Mouse (Mus musculus): ENCODE data around the gene Tjp2. TPM values are rescaled to one million over a fixed set of nuclear protein-coding genes. Genes with fewer than 3 reads are reported as not detected.

Tjp2 gene
- polyA plus RNA-seq, 1 experiment from 2014 or later: 11.6 TPM

GRCm38 (mm10) chr19:24180415-24180814 is 44.4 kb downstream of the Tjp2 start:
- H3K27ac ChIP-seq (ENCODE audit: low read length): no peak overlapping the region
- H3K36me3 ChIP-seq (ENCODE audit: control insufficient read depth, insufficient read depth, low read length): no peaks in the 10 kb centered on the region
- whole genome bisulfite sequencing: 85% methylated on average over 8 of the region's 8 CpGs
- H3K9ac ChIP-seq (ENCODE audit: low read depth, low read length): no peak overlapping the region
- H3K27me3 ChIP-seq (ENCODE audit: control insufficient read depth, insufficient read depth, low read depth, low read length): no peaks in the 10 kb centered on the region
- no peaks in the 10 kb centered on the region for H3K4me1 ChIP-seq (ENCODE audit: control insufficient read depth, insufficient read depth, low read length)
- H3K9me3 ChIP-seq (replicated peaks; ENCODE audit: control insufficient read depth, low read length, poor library complexity, severe bottlenecking): no peaks in the 10 kb centered on the region
- ATAC-seq: no peak
- H3K4me3 ChIP-seq (ENCODE audit: low read depth, low read length): no peak overlapping the region
- no peak overlapping the region for H3K4me2 ChIP-seq (ENCODE audit: low read length)

GRCm38 (mm10) chr19:24178086-24178485 is 46.7 kb downstream of the Tjp2 start:
- WGBS: 98% methylated on average over 2 of the region's 2 CpGs

GRCm38 (mm10) chr19:24176692-24177091 is 48.1 kb downstream of the Tjp2 start:
- Histone ChIP-seq H3K36me3 (ENCODE audit: control insufficient read depth, insufficient read depth, low read length) (no peaks in the 10 kb centered on the region), H3K4me3 (ENCODE audit: low read depth, low read length) (no peak overlapping the region), H3K4me2 (ENCODE audit: low read length) (no peak overlapping the region), H3K9me3 (replicated peaks; ENCODE audit: control insufficient read depth, low read length, poor library complexity, severe bottlenecking) (no peaks in the 10 kb centered on the region), H3K27me3 (ENCODE audit: control insufficient read depth, insufficient read depth, low read depth, low read length) (no peaks in the 10 kb centered on the region), H3K4me1 (ENCODE audit: control insufficient read depth, insufficient read depth, low read length) (peaks cover 17% of the 10 kb centered on the region), H3K9ac (ENCODE audit: low read depth, low read length) (no peak overlapping the region), H3K27ac (ENCODE audit: low read length) (no peak overlapping the region)
- 91% methylated on average over 4 of the region's 4 CpGs for WGBS
- no peak for ATAC-seq

More at GRCm38 (mm10) chr19:24178086-24178485, 46.7 kb downstream of the Tjp2 start:
- Histone ChIP-seq H3K4me3 (ENCODE audit: low read depth, low read length) (no peak overlapping the region), H3K9me3 (replicated peaks; ENCODE audit: control insufficient read depth, low read length, poor library complexity, severe bottlenecking) (no peaks in the 10 kb centered on the region), H3K4me1 (ENCODE audit: control insufficient read depth, insufficient read depth, low read length) (peaks cover 13% of the 10 kb centered on the region), H3K27me3 (ENCODE audit: control insufficient read depth, insufficient read depth, low read depth, low read length) (no peaks in the 10 kb centered on the region), H3K36me3 (ENCODE audit: control insufficient read depth, insufficient read depth, low read length) (no peaks in the 10 kb centered on the region), H3K9ac (ENCODE audit: low read depth, low read length) (no peak overlapping the region), H3K27ac (ENCODE audit: low read length) (no peak overlapping the region), H3K4me2 (ENCODE audit: low read length) (no peak overlapping the region)
- no peak for ATAC-seq

- Histone ChIP-seq H3K4me1 (ENCODE audit: control insufficient read depth, insufficient read depth, low read length) (peaks cover 17% of the 10 kb centered on the region), H3K9ac (ENCODE audit: low read depth, low read length) (peak overlapping the region; percentile 79; the same call in 1 of the 2 replicates), H3K9me3 (replicated peaks; ENCODE audit: control insufficient read depth, low read length, poor library complexity, severe bottlenecking) (no peaks in the 10 kb centered on the region), H3K27ac (ENCODE audit: low read length) (no peak overlapping the region), H3K36me3 (ENCODE audit: control insufficient read depth, insufficient read depth, low read length) (no peaks in the 10 kb centered on the region), H3K27me3 (ENCODE audit: control insufficient read depth, insufficient read depth, low read depth, low read length) (no peaks in the 10 kb centered on the region), H3K4me3 (ENCODE audit: low read depth, low read length) (peak overlapping the region; percentile 77), H3K4me2 (ENCODE audit: low read length) (peak overlapping the region; percentile 84)
- WGBS: 14% methylated on average over 13 of the region's 13 CpGs
- no peak for ATAC-seq
These were observed 49.9 kb downstream of the Tjp2 start for GRCm38 (mm10) chr19:24174896-24175295.

GRCm38 (mm10) chr19:24173608-24174523 is 51.0 kb downstream of the Tjp2 start:
- Histone ChIP-seq H3K4me3 (ENCODE audit: low read depth, low read length) (peak overlapping the region; percentile 77), H3K4me1 (ENCODE audit: control insufficient read depth, insufficient read depth, low read length) (peaks cover 17% of the 10 kb centered on the region), H3K27ac (ENCODE audit: low read length) (peak overlapping the region; percentile 86), H3K4me2 (ENCODE audit: low read length) (peak overlapping the region; percentile 84), H3K9me3 (replicated peaks; ENCODE audit: control insufficient read depth, low read length, poor library complexity, severe bottlenecking) (no peaks in the 10 kb centered on the region), H3K9ac (ENCODE audit: low read depth, low read length) (peak overlapping the region; percentile 79), H3K36me3 (ENCODE audit: control insufficient read depth, insufficient read depth, low read length) (no peaks in the 10 kb centered on the region), H3K27me3 (ENCODE audit: control insufficient read depth, insufficient read depth, low read depth, low read length) (no peaks in the 10 kb centered on the region)
- whole genome bisulfite sequencing: under 1% methylated on average over 78 of the region's 103 CpGs
- peak; percentile 92 for ATAC-seq

- no peak for ATAC-seq
- H3K36me3 ChIP-seq (ENCODE audit: control insufficient read depth, insufficient read depth, low read length): no peaks in the 10 kb centered on the region
- H3K4me1 ChIP-seq (ENCODE audit: control insufficient read depth, insufficient read depth, low read length): peaks cover 17% of the 10 kb centered on the region
- no peak overlapping the region for H3K27ac ChIP-seq (ENCODE audit: low read length)
- H3K4me3 ChIP-seq (ENCODE audit: low read depth, low read length): peak overlapping the region; percentile 77
- peak overlapping the region; percentile 79; the same call in 1 of the 2 replicates for H3K9ac ChIP-seq (ENCODE audit: low read depth, low read length)
- H3K4me2 ChIP-seq (ENCODE audit: low read length): peak overlapping the region; percentile 84
- 18% methylated on average over 6 of the region's 6 CpGs for WGBS
- H3K27me3 ChIP-seq (ENCODE audit: control insufficient read depth, insufficient read depth, low read depth, low read length): no peaks in the 10 kb centered on the region
- H3K9me3 ChIP-seq (replicated peaks; ENCODE audit: control insufficient read depth, low read length, poor library complexity, severe bottlenecking): no peaks in the 10 kb centered on the region
These were observed 51.8 kb downstream of the Tjp2 start for GRCm38 (mm10) chr19:24173020-24173419.

- WGBS: 55% methylated on average over 10 of the region's 10 CpGs
- no peak overlapping the region for H3K9ac ChIP-seq (ENCODE audit: low read depth, low read length)
- ATAC-seq: no peak
These were observed 56.3 kb downstream of the Tjp2 start for GRCm38 (mm10) chr19:24168531-24168930.

GRCm38 (mm10) chr19:24166516-24167091 is 58.2 kb downstream of the Tjp2 start:
- H3K4me3 ChIP-seq (ENCODE audit: low read depth, low read length): no peak overlapping the region
- 0 out of 2 replicates have a peak, but pooled peaks have one; percentile 42 for ATAC-seq
- peaks cover 6% of the 10 kb centered on the region for H3K4me1 ChIP-seq (ENCODE audit: control insufficient read depth, insufficient read depth, low read length)
- H3K4me2 ChIP-seq (ENCODE audit: low read length): peak overlapping the region; percentile 39
- H3K27ac ChIP-seq (ENCODE audit: low read length): no peak overlapping the region
- H3K9me3 ChIP-seq (replicated peaks; ENCODE audit: control insufficient read depth, low read length, poor library complexity, severe bottlenecking): no peaks in the 10 kb centered on the region
- 12% methylated on average over 17 of the region's 17 CpGs for WGBS
- H3K9ac ChIP-seq (ENCODE audit: low read depth, low read length): peak overlapping the region; percentile 4; the same call in 1 of the 2 replicates
- no peaks in the 10 kb centered on the region for H3K36me3 ChIP-seq (ENCODE audit: control insufficient read depth, insufficient read depth, low read length)
- H3K27me3 ChIP-seq (ENCODE audit: control insufficient read depth, insufficient read depth, low read depth, low read length): no peaks in the 10 kb centered on the region

More at GRCm38 (mm10) chr19:24168531-24168930, 56.3 kb downstream of the Tjp2 start:
- no peak overlapping the region for H3K4me3 ChIP-seq (ENCODE audit: low read depth, low read length)
- peaks cover 15% of the 10 kb centered on the region for H3K4me1 ChIP-seq (ENCODE audit: control insufficient read depth, insufficient read depth, low read length)
- no peaks in the 10 kb centered on the region for H3K9me3 ChIP-seq (replicated peaks; ENCODE audit: control insufficient read depth, low read length, poor library complexity, severe bottlenecking)
- no peaks in the 10 kb centered on the region for H3K36me3 ChIP-seq (ENCODE audit: control insufficient read depth, insufficient read depth, low read length)
- no peak overlapping the region for H3K4me2 ChIP-seq (ENCODE audit: low read length)
- no peaks in the 10 kb centered on the region for H3K27me3 ChIP-seq (ENCODE audit: control insufficient read depth, insufficient read depth, low read depth, low read length)
- no peak overlapping the region for H3K27ac ChIP-seq (ENCODE audit: low read length)

GRCm38 (mm10) chr19:24163974-24164373 is 60.9 kb downstream of the Tjp2 start:
- no peak for ATAC-seq
- 58% methylated on average over 4 of the region's 4 CpGs for WGBS
- Histone ChIP-seq H3K9me3 (replicated peaks; ENCODE audit: control insufficient read depth, low read length, poor library complexity, severe bottlenecking) (no peaks in the 10 kb centered on the region), H3K9ac (ENCODE audit: low read depth, low read length) (no peak overlapping the region), H3K27me3 (ENCODE audit: control insufficient read depth, insufficient read depth, low read depth, low read length) (no peaks in the 10 kb centered on the region), H3K27ac (ENCODE audit: low read length) (peak overlapping the region; percentile 9; the same call in 1 of the 2 replicates), H3K36me3 (ENCODE audit: control insufficient read depth, insufficient read depth, low read length) (no peaks in the 10 kb centered on the region), H3K4me3 (ENCODE audit: low read depth, low read length) (no peak overlapping the region), H3K4me1 (ENCODE audit: control insufficient read depth, insufficient read depth, low read length) (peaks cover 6% of the 10 kb centered on the region), H3K4me2 (ENCODE audit: low read length) (no peak overlapping the region)

Data from midbrain, embryonic 16.5 days (tissue).